Mouse (Mus musculus) right cerebral cortex, postnatal 4 days (tissue): ENCODE data around the gene 2900011O08Rik.

Experiments used
- DNase-seq: peaks from one replicate; pipeline ENCODE4 v3.0.0-alpha.2; 2022

The 2900011O08Rik gene

GRCm38 (mm10) chr16:14070471-14071169 lies 84.2 kb downstream of the 2900011O08Rik start:
- DNase-seq = no peak

GRCm38 (mm10) chr16:14082925-14083324 lies 96.5 kb downstream of the 2900011O08Rik start:
- no peak for DNase-seq

- DNase-seq = no peak
Observed at GRCm38 (mm10) chr16:14088249-14088648, 101.8 kb downstream of the 2900011O08Rik start.

- no peak for DNase-seq
Observed at GRCm38 (mm10) chr16:14089296-14089695, 102.9 kb downstream of the 2900011O08Rik start.

GRCm38 (mm10) chr16:14091771-14092170 lies 105.4 kb downstream of the 2900011O08Rik start:
- no peak for DNase-seq

- DNase-seq = peak; percentile 3
Observed at GRCm38 (mm10) chr16:14105891-14106290, 119.5 kb downstream of the 2900011O08Rik start.

- no peak for DNase-seq
Observed at GRCm38 (mm10) chr16:14109651-14110230, 123.3 kb downstream of the 2900011O08Rik start.

- no peak for DNase-seq
Observed at GRCm38 (mm10) chr16:14110922-14111321, 124.5 kb downstream of the 2900011O08Rik start.

- no peak for DNase-seq
Observed at GRCm38 (mm10) chr16:14112133-14112532, 125.7 kb downstream of the 2900011O08Rik start.

GRCm38 (mm10) chr16:14112742-14113141 lies 126.3 kb downstream of the 2900011O08Rik start:
- DNase-seq = no peak

GRCm38 (mm10) chr16:14117299-14117698 lies 130.9 kb downstream of the 2900011O08Rik start:
- DNase-seq = no peak

- DNase-seq = no peak
Observed at GRCm38 (mm10) chr16:14120941-14121340, 134.5 kb downstream of the 2900011O08Rik start.

- DNase-seq = no peak
Observed at GRCm38 (mm10) chr16:14121563-14121962, 135.2 kb downstream of the 2900011O08Rik start.

- DNase-seq = no peak
Observed at GRCm38 (mm10) chr16:14122586-14122985, 136.2 kb downstream of the 2900011O08Rik start.

GRCm38 (mm10) chr16:14123901-14124300 lies 137.5 kb downstream of the 2900011O08Rik start:
- no peak for DNase-seq

GRCm38 (mm10) chr16:14124709-14125108 lies 138.3 kb downstream of the 2900011O08Rik start:
- no peak for DNase-seq

GRCm38 (mm10) chr16:14125253-14125652 lies 138.8 kb downstream of the 2900011O08Rik start:
- no peak for DNase-seq

GRCm38 (mm10) chr16:14128977-14129376 lies 142.6 kb downstream of the 2900011O08Rik start:
- DNase-seq = no peak

GRCm38 (mm10) chr16:14130796-14131195 lies 144.4 kb downstream of the 2900011O08Rik start:
- no peak for DNase-seq

- DNase-seq = no peak
Observed at GRCm38 (mm10) chr16:14131376-14131775, 145.0 kb downstream of the 2900011O08Rik start.

- DNase-seq = no peak
Observed at GRCm38 (mm10) chr16:14131838-14132237, 145.4 kb downstream of the 2900011O08Rik start.

- DNase-seq = no peak
Observed at GRCm38 (mm10) chr16:14135014-14135413, 148.6 kb downstream of the 2900011O08Rik start.

- DNase-seq = no peak
Observed at GRCm38 (mm10) chr16:14137976-14138561, 151.7 kb downstream of the 2900011O08Rik start.

GRCm38 (mm10) chr16:14139106-14139505 lies 152.7 kb downstream of the 2900011O08Rik start:
- DNase-seq = no peak
